Mouse (Mus musculus) MEL (cell line): ENCODE measurements around the gene Endod1. TPM values are rescaled to one million over a fixed set of nuclear protein-coding genes. Genes with fewer than 3 reads are reported as not detected.

Experiments
- DNase-seq: peaks from one replicate; pipeline ENCODE4 v3.0.0; 2011; ENCODE audit warnings: low read depth, low spot score
- H3K27ac ChIP-seq: 2 replicates; pipeline ENCODE4 v1.5.1; 2012; ENCODE audit warnings: low read depth, mild to moderate bottlenecking, control low read depth, low read length, moderate library complexity; ENCODE audit not compliant: control insufficient read depth
- H3K27me3 ChIP-seq, 2 experiments: fragments of 150-350 bp in 1 of 2; sonication (generic) in 1 of 2; 2 replicates each; pipeline ENCODE4 v1.6.1; 2012; ENCODE audit warnings: low read length in 2 of 2, mild to moderate bottlenecking in 2 of 2, improper control_type of control experiment in 1 of 2, moderate library complexity in 1 of 2; ENCODE audit not compliant: insufficient read depth in 2 of 2, control insufficient read depth in 1 of 2
- H3K36me3 ChIP-seq, 2 experiments: 2 replicates each; pipeline ENCODE4 v1.6.1; 2012 to 2014; ENCODE audit warnings: low read length in 2 of 2, improper control_type of control experiment in 1 of 2, inconsistent platforms in 1 of 2, mild to moderate bottlenecking in 1 of 2; ENCODE audit not compliant: insufficient read depth in 2 of 2, control insufficient read depth in 1 of 2
- H3K4me1 ChIP-seq, 2 experiments: fragments of 150-350 bp in 1 of 2; sonication (generic) in 1 of 2; 2 replicates each; pipeline ENCODE4 v1.6.1; 2012; ENCODE audit warnings: low read length in 2 of 2, improper control_type of control experiment in 1 of 2, mild to moderate bottlenecking in 1 of 2; ENCODE audit not compliant: insufficient read depth in 2 of 2, control insufficient read depth in 1 of 2
- H3K4me3 ChIP-seq, 2 experiments: fragments of 150-350 bp in 1 of 2; sonication (generic) in 1 of 2; 2 replicates each; pipeline ENCODE4 v1.5.1; 2012; ENCODE audit warnings: low read depth in 2 of 2, low read length in 2 of 2, mild to moderate bottlenecking in 2 of 2, moderate library complexity in 2 of 2, control low read depth in 1 of 2, improper control_type of control experiment in 1 of 2; ENCODE audit not compliant: control insufficient read depth in 1 of 2, insufficient read depth in 1 of 2
- H3K79me2 ChIP-seq: 2 replicates; pipeline ENCODE4 v1.6.1; 2012; ENCODE audit warnings: mild to moderate bottlenecking, low read length, moderate library complexity; ENCODE audit not compliant: control insufficient read depth, poor library complexity, insufficient read depth
- H3K9ac ChIP-seq: 2 replicates; pipeline ENCODE4 v1.6.1; 2012; ENCODE audit warnings: low read depth, mild to moderate bottlenecking, control low read depth, low read length, moderate library complexity; ENCODE audit not compliant: control insufficient read depth, poor library complexity, severe bottlenecking
- H3K9me3 ChIP-seq: fragments of 150-350 bp; sonication (generic); replicated peaks from 2 replicates; pipeline ENCODE4 v1.6.1; 2012; ENCODE audit warnings: mild to moderate bottlenecking, low read length, improper control_type of control experiment, moderate library complexity; ENCODE audit not compliant: insufficient read depth
- BHLHE40 ChIP-seq: IDR thresholded peaks from 2 replicates; pipeline ENCODE4 v1.6.1; 2012; ENCODE audit warnings: low read depth, mild to moderate bottlenecking, inconsistent platforms, low read length, improper control_type of control experiment, borderline replicate concordance
- CHD2 ChIP-seq: IDR thresholded peaks from 2 replicates; pipeline ENCODE4 v1.6.1; 2011; ENCODE audit warnings: low read length, improper control_type of control experiment
- CTCF ChIP-seq, 3 experiments: IDR thresholded peaks in 2 of 3; conservative IDR thresholded peaks in 1 of 3; 2 replicates each; pipeline ENCODE4 v1.5.1; 2011 to 2012; ENCODE audit warnings: low read length in 3 of 3, low read depth in 2 of 3, mild to moderate bottlenecking in 2 of 3, improper control_type of control experiment in 1 of 3, inconsistent platforms in 1 of 3, mixed read lengths in 1 of 3, moderate library complexity in 1 of 3; ENCODE audit not compliant: control insufficient read depth in 1 of 3, insufficient read depth in 1 of 3, poor library complexity in 1 of 3, severe bottlenecking in 1 of 3
- ELF1 ChIP-seq: IDR thresholded peaks from 2 replicates; pipeline ENCODE4 v1.6.1; 2014; ENCODE audit warnings: low read depth, mild to moderate bottlenecking, inconsistent platforms, low read length, improper control_type of control experiment, moderate library complexity
- EP300 ChIP-seq, 2 experiments: IDR thresholded peaks; 2 replicates each; pipeline ENCODE4 v1.6.1; 2011; ENCODE audit warnings: improper control_type of control experiment in 2 of 2, low read length in 2 of 2, low read depth in 1 of 2, mild to moderate bottlenecking in 1 of 2
- ETS1 ChIP-seq: IDR thresholded peaks from 2 replicates; pipeline ENCODE4 v1.6.1; 2012; ENCODE audit warnings: low read depth, mild to moderate bottlenecking, inconsistent platforms, low read length, improper control_type of control experiment, moderate library complexity
- GATA1 ChIP-seq: IDR thresholded peaks from 2 replicates; pipeline ENCODE4 v1.6.1; 2011; ENCODE audit warnings: low read depth, low read length, improper control_type of control experiment
- JUND ChIP-seq: IDR thresholded peaks from 2 replicates; pipeline ENCODE4 v1.6.1; 2011; ENCODE audit warnings: low read depth, mild to moderate bottlenecking, improper control_type of control experiment, low read length
- KAT2A ChIP-seq: conservative IDR thresholded peaks from 2 replicates; pipeline ENCODE4 v1.6.1; 2012; ENCODE audit warnings: low read depth, low read length, improper control_type of control experiment, inconsistent platforms
- MAFK ChIP-seq: IDR thresholded peaks from 2 replicates; pipeline ENCODE4 v1.6.1; 2011; ENCODE audit warnings: low read depth, mild to moderate bottlenecking, low read length, improper control_type of control experiment, borderline replicate concordance
- MAX ChIP-seq: IDR thresholded peaks from 2 replicates; pipeline ENCODE4 v1.6.1; 2011; ENCODE audit warnings: low read length, improper control_type of control experiment
- MAZ ChIP-seq: IDR thresholded peaks from 2 replicates; pipeline ENCODE4 v1.6.1; 2012; ENCODE audit warnings: low read depth, mild to moderate bottlenecking, inconsistent platforms, low read length, improper control_type of control experiment
- MEF2A ChIP-seq: IDR thresholded peaks from 2 replicates; pipeline ENCODE4 v1.6.1; 2014; ENCODE audit warnings: low read depth, mild to moderate bottlenecking, inconsistent platforms, low read length, improper control_type of control experiment; ENCODE audit not compliant: poor library complexity, insufficient replicate concordance, severe bottlenecking; ENCODE audit errors: extremely low read depth
- MXI1 ChIP-seq: IDR thresholded peaks from 2 replicates; pipeline ENCODE4 v1.6.1; 2011; ENCODE audit warnings: mild to moderate bottlenecking, low read depth, low read length, improper control_type of control experiment
- MYB ChIP-seq: IDR thresholded peaks from 2 replicates; pipeline ENCODE4 v1.6.1; 2011; ENCODE audit warnings: mild to moderate bottlenecking, low read depth, low read length, improper control_type of control experiment
- MYC ChIP-seq: IDR thresholded peaks from 2 replicates; pipeline ENCODE4 v1.6.1; 2011; ENCODE audit warnings: low read depth, mild to moderate bottlenecking, low read length, improper control_type of control experiment, moderate library complexity
- NELFE ChIP-seq: IDR thresholded peaks from 2 replicates; pipeline ENCODE4 v1.6.1; 2011; ENCODE audit warnings: low read depth, low read length, improper control_type of control experiment
- POLR2AphosphoS2 ChIP-seq: IDR thresholded peaks from 2 replicates; pipeline ENCODE4 v1.6.1; 2011; ENCODE audit warnings: low read length, improper control_type of control experiment
- RCOR1 ChIP-seq: IDR thresholded peaks from 2 replicates; pipeline ENCODE4 v1.6.1; 2012; ENCODE audit warnings: low read depth, mild to moderate bottlenecking, inconsistent platforms, low read length, improper control_type of control experiment
- SIN3A ChIP-seq: IDR thresholded peaks from 2 replicates; pipeline ENCODE4 v1.6.1; 2012; ENCODE audit warnings: low read length, improper control_type of control experiment, inconsistent platforms
- SMC3 ChIP-seq: IDR thresholded peaks from 2 replicates; pipeline ENCODE4 v1.6.1; 2011; ENCODE audit warnings: low read depth, low read length, improper control_type of control experiment
- TAL1 ChIP-seq: IDR thresholded peaks from 2 replicates; pipeline ENCODE4 v1.6.1; 2012; ENCODE audit warnings: mild to moderate bottlenecking, inconsistent platforms, low read length, moderate library complexity, mixed read lengths
- TCF12 ChIP-seq: IDR thresholded peaks from 2 replicates; pipeline ENCODE4 v1.6.1; 2014; ENCODE audit warnings: low read depth, mild to moderate bottlenecking, inconsistent platforms, low read length, improper control_type of control experiment, moderate library complexity
- USF1 ChIP-seq: IDR thresholded peaks from 2 replicates; pipeline ENCODE4 v1.6.1; 2014; ENCODE audit warnings: low read depth, mild to moderate bottlenecking, inconsistent platforms, low read length, improper control_type of control experiment, moderate library complexity
- USF2 ChIP-seq, 2 experiments: IDR thresholded peaks; 2 replicates each; pipeline ENCODE4 v1.6.1; 2011 to 2012; ENCODE audit warnings: improper control_type of control experiment in 2 of 2, low read length in 2 of 2, borderline replicate concordance in 1 of 2, inconsistent platforms in 1 of 2, low read depth in 1 of 2, mild to moderate bottlenecking in 1 of 2; ENCODE audit not compliant: insufficient read depth in 1 of 2
- ZKSCAN1 ChIP-seq: IDR thresholded peaks from 2 replicates; pipeline ENCODE4 v1.6.1; 2012; ENCODE audit warnings: low read depth, mild to moderate bottlenecking, inconsistent platforms, low read length, improper control_type of control experiment, moderate library complexity
- ZMIZ1 ChIP-seq: IDR thresholded peaks from 2 replicates; pipeline ENCODE4 v1.6.1; 2012; ENCODE audit warnings: low read depth, mild to moderate bottlenecking, inconsistent platforms, low read length, improper control_type of control experiment, moderate library complexity
- ZNF384 ChIP-seq: IDR thresholded peaks from 2 replicates; pipeline ENCODE4 v1.6.1; 2012; ENCODE audit warnings: low read depth, mild to moderate bottlenecking, inconsistent platforms, low read length, improper control_type of control experiment
- polyA plus RNA-seq, 2 experiments: library from polyadenylated mRNA; stranded (reverse) in 1 of 2; unstranded in 1 of 2; fragments of >175 nt in 1 of 2; fragments of >200 nt in 1 of 2; gene quantifications; 2 replicates each; pipeline versions ENCODE4 v1.2.1 to v1.2.4; 2012; ENCODE audit warnings: low replicate concordance in 2 of 2, low read depth in 1 of 2; ENCODE audit not compliant: insufficient read length in 2 of 2, insufficient read depth in 1 of 2, missing spikeins in 1 of 2
- total RNA-seq: library from RNA; depleted of rRNA; stranded (reverse); fragments of 300-350 nt; gene quantifications from 2 replicates; pipeline ENCODE4 v1.2.3, GENCODE M21; 2012

Gene Endod1
- total and polyA plus RNA-seq, 3 experiments: 31.1 to 33.7 TPM; not detected in 1

DNA sequence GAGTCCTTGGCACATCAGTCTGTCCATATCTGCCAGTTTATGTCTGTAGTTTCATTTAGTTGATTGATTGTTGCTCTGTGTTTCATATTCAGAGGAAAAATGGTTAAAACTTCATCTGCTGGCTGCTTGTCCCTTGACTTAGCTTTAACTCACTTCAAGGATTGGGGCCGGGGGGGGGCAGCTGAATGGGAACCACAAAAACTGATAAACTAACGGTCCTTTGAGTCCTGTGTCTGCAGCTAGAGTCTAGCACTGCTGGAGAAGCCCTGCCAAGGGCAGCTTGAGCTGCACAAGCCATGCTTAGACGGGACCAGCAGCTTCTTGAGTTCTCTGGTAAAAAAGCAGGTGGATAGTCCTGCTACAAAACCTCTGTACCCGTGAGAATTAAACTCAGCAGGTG, 26.7 kb upstream of the Endod1 start (continued):
- peak; percentile 89 for TF ChIP-seq TCF12
- no peak for TF ChIP-seq ELF1

DNA sequence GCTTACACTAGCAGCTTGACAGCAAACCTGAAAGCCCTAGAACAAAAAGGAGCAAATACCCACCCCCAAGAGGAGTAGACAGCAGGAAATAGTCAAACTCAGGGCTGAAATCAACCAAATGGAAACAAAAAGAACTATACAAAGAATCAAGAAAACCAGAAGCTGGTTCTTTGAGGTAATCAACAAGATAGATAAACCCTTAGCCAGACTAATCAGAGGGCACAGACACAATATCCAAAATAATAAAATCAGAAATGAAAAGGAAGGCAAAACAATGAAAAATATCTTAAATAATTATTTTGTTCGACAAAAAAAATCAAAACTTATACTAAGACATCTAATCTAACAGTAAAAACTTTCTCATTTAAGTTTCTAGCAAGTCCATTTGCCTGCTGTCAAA, 24.7 kb upstream of the Endod1 start:
- Histone ChIP-seq H3K4me3 (no peak overlapping the region), H3K27me3 (no peaks in the 10 kb centered on the region), H3K36me3 (peaks cover 0 to 30% of the 10 kb centered on the region in 2 experiments; a peak in 2 of 4 replicates), H3K9me3 (no peaks in the 10 kb centered on the region), H3K4me1 (peaks cover 18 to 23% of the 10 kb centered on the region in 2 experiments)
- TF ChIP-seq BHLHE40: no peak
- no peak for TF ChIP-seq ZNF384
- TF ChIP-seq RCOR1: peak; percentile 71
- TF ChIP-seq EP300 (IDR thresholded peaks at IDR 0.05; ENCODE audit: low read depth in 1 of 2, low read length in 2 of 2): peak; percentile 44 to 63; a peak in 3 of 4 replicates
- no peak for TF ChIP-seq ETS1
- no peak for TF ChIP-seq MYC
- TF ChIP-seq ZMIZ1: no peak
- peak; percentile 56 for TF ChIP-seq GATA1
- no peak for TF ChIP-seq MEF2A
- TF ChIP-seq, all 39 proteins: peak for 3
- no peak for DNase-seq
- H3K79me2 ChIP-seq: no peaks in the 10 kb centered on the region
- no peak overlapping the region for H3K9ac ChIP-seq
- no peak overlapping the region for H3K27ac ChIP-seq

DNA sequence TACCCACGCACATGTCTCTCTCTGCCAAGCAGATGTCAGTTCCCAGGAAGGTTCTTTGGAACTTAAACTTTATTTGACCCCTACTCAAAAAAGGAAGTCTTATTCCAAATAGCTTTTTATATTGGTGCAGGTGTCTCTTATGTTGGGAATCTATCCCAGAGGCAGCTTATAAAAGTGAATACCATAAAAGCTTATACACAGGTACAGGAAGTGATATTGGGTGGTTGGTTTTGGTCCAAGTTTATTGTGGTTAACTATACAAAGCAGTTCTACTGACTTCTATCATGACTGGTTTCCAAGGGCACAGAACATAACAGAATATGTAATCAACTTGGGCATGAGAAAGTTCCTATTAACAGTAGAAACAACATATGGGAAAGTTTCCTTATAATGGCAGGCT, 20.8 kb upstream of the Endod1 start:
- H3K27ac ChIP-seq: no peak overlapping the region
- no peak overlapping the region for H3K4me3 ChIP-seq
- DNase-seq: peak; percentile 69
- no peaks in the 10 kb centered on the region for H3K79me2 ChIP-seq
- no peak overlapping the region for H3K9ac ChIP-seq
- no peaks in the 10 kb centered on the region for H3K9me3 ChIP-seq
- H3K27me3 ChIP-seq: no peaks in the 10 kb centered on the region
- peaks cover 0 to 34% of the 10 kb centered on the region in 2 experiments; a peak in 2 of 4 replicates for H3K36me3 ChIP-seq
- H3K4me1 ChIP-seq: peaks cover 22 to 25% of the 10 kb centered on the region in 2 experiments
- TF ChIP-seq EP300 (IDR thresholded peaks at IDR 0.05; ENCODE audit: low read depth in 1 of 2, low read length in 2 of 2) (peak; percentile 50 to 59; a peak in 2 of 4 replicates), ZMIZ1 (no peak), CTCF (IDR thresholded peaks at IDR 0.05 in 2 of 3, conservative IDR thresholded peaks at IDR 0.05 in 1 of 3; ENCODE audit: control insufficient read depth in 1 of 3, insufficient read depth in 1 of 3, low read depth in 2 of 3, low read length in 3 of 3, poor library complexity in 1 of 3, severe bottlenecking in 1 of 3) (no peak), JUND (no peak), USF2 (IDR thresholded peaks at IDR 0.05; ENCODE audit: borderline replicate concordance in 1 of 2, insufficient read depth in 1 of 2, low read depth in 1 of 2, low read length in 2 of 2) (no peak), SMC3 (no peak), MAFK (no peak), MAZ (0 out of 2 replicates have a peak, but pooled peaks have one; percentile 28), MAX (no peak; the same call in 1 of the 2 replicates), CHD2 (no peak), KAT2A (no peak), USF1 (no peak), MYC (no peak), MEF2A (no peak), ZKSCAN1 (no peak), SIN3A (peak; percentile 36; the same call in 1 of the 2 replicates), MXI1 (no peak), NELFE (no peak), MYB (no peak; the same call in 1 of the 2 replicates), TCF12 (no peak), TAL1 (no peak), POLR2AphosphoS2 (no peak), ELF1 (no peak), GATA1 (no peak)
